Mouse (Mus musculus) heart, postnatal 0 days (tissue): ENCODE measurements around the gene Ufd1.
"Not testable (repeated sequence)": the region's sequence is repeated elsewhere in the genome, so short reads cannot be mapped to it uniquely, and the experiment has no call there.

ENCODE experiments used
- CTCF ChIP-seq: IDR thresholded peaks from 2 replicates; pipeline ENCODE4 v1.5.1; 2016; ENCODE audit warnings: antibody characterized with exemption, control low read depth, low read depth
- EP300 ChIP-seq: IDR thresholded peaks from 2 replicates; pipeline ENCODE4 v1.6.1; 2016; ENCODE audit warnings: antibody characterized with exemption, low read depth

GRCm38 (mm10) chr16:18870495-18870894, 58.9 kb downstream of the Ufd1 start:
- not testable (repeated sequence) for TF ChIP-seq EP300, CTCF
